Mouse (Mus musculus): ENCODE results near the gene Tmem150a.

Gene Tmem150a

DNA sequence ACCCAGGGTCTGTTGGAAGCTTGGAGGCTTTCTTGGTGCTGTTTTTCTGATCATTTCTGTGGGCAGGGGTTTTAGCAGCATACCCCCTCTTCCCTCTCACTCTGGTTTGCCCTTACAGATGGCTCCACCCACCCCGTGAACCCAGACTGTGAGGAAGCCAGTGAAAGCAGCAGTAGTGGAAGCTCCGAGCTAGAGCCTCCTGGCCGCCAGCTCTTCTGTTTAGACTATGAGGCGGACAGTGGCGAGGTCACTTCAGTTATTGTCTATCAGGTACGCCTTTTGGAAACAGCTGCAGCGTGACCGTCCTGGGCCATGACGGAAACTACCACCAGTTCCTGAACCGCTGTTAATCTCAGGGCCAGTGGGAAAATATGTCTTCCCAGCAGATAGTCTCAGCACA is 6.8 kb upstream of the Tmem150a start:
- in situ Hi-C loops (cut with MboI, MseI), result loop anchor here in 1 of 2 experiments (5.0 to 25.0 kb wide), 2 partner anchors 204 to 761 kb away; no protein-coding TSS in a partner anchor

DNA sequence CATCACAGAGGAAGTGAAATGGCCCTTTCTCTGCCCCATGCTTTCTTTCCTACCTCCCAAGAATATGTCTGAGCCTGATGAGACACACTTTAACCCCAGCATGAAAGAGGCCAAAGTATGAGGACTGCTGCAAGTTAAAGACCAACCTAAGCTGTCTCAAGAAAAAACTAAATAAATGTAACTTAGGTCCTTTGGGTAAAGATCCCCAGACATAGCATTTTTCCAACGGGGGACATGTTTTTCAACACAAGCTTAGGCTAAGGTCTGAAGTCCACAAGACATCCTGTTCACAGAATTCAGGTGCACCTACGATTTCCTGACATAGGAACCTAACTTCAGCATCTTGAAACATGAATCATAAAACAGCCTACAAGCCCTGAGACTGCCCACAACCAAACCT is 5.0 kb upstream of the Tmem150a start:
- in situ Hi-C loops (cut with MboI, MseI), result no loop called here

DNA sequence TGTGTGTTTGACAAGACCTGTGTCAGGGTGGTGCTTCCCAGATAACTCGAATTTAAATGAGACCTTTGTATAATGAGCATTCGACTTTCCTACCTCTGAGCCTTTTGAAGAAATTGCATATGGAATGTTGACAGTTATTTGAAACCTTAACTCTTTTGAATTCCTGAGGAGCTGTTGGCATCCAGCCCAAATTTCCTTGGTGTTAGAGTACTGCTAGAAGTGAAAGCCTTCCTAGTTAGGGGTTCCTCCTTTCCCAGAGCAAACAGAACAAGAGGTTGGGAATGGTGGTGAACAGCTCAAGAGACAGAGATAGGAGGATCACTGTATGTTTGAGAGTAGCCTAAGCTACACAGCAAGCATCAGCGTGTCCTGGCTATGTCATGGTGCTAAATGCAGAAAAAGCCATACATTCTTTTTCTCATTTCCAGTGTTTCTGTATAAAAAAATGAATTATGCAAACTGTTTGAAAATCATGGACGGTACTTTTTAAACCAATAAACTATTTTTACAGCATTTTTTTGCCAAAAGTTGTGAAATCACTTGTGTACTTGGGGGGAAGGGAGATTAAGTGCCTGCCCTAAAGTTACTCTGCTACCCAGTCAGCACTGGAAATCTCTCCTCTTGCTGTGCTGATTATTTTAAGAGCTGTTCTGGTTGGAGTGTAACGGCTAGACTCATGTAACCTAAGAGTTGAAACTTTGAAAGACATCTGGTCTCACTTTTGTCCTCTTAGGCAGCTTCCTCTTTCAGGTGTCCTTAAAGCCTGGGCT is 2.4 kb upstream of the Tmem150a start:
- in situ Hi-C loops (cut with MboI, MseI), result no loop called here

- in situ Hi-C loops (cut with MboI, MseI), result no loop called here
Measured at GRCm38 (mm10) chr6:72354025-72354424, 1.2 kb upstream of the Tmem150a start.

DNA sequence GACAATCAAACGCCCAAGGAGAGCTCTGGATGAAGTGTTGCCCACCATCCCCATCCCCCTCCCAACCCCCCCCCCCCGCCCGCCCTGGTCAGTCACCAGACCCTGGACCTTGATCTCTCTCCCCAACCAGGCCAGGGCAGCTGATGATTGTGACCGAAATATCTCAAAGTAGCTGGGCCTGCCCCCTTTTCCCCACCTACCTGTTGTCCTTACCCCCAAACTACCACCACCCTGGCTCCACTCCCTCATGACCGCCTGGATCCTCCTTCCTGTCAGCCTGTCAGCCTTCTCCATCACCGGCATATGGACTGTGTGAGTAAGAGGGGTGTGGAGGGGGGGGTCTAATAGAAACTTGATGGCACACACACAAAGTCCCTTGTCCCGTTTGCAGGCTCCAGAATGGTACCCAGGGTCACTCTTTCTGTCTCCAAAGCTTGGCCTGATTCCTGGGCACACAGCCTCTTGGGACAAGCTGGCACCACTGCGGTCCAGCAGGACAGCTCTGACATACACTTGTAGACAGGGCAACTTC is 820 bp downstream of the Tmem150a start:
- in situ Hi-C loops (cut with MboI, MseI), result loop anchor here in 1 of 2 experiments (5.0 kb wide), 1 partner anchor 36 kb away; the partner anchor contains the start of gene Vamp8

GRCm38 (mm10) chr6:72357164-72358079 is 2.2 kb downstream of the Tmem150a start:
- in situ Hi-C loops (cut with MboI, MseI), result loop anchor here in 1 of 2 experiments (5.0 kb wide), 1 partner anchor 35 kb away; the partner anchor contains the start of gene Vamp8

DNA sequence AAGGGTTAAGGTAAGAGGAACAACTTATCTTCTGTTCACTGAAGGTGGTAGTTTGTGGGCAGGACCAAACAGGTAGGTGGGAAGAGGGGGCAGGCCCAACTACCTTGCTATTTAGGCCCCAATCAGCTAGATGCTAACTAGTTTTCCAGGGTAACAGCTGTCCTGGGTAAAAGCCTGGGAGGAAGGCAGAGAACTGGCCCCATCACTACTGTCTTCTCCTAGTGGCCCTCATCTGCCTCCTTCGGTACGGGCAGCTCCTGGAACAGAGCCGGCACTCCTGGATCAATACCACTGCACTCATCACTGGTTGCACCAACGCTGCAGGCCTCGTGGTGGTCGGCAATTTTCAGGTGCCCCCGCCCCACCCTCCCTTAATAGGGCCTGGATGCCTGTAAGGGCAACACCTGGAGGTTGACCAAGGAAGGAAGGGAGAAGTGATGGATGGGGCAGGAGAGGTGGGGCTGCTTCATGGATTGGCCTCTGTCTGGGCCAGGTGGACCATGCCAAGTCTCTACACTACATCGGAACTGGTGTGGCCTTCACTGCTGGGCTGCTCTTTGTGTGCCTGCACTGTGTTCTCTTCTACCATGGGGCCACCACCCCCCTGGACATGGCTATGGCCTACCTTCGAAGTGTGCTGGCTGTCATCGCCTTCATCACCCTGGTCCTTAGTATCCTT is 3.0 kb downstream of the Tmem150a start:
- in situ Hi-C loops (cut with MboI, MseI), result loop anchor here in 1 of 2 experiments (5.0 kb wide), 1 partner anchor 34 kb away; the partner anchor contains the start of gene Vamp8

GRCm38 (mm10) chr6:72359343-72359742 is 4.1 kb downstream of the Tmem150a start:
- in situ Hi-C loops (cut with MboI, MseI), result loop anchor here in 1 of 2 experiments (5.0 kb wide), 1 partner anchor 33 kb away; the partner anchor contains the start of gene Vamp8

DNA sequence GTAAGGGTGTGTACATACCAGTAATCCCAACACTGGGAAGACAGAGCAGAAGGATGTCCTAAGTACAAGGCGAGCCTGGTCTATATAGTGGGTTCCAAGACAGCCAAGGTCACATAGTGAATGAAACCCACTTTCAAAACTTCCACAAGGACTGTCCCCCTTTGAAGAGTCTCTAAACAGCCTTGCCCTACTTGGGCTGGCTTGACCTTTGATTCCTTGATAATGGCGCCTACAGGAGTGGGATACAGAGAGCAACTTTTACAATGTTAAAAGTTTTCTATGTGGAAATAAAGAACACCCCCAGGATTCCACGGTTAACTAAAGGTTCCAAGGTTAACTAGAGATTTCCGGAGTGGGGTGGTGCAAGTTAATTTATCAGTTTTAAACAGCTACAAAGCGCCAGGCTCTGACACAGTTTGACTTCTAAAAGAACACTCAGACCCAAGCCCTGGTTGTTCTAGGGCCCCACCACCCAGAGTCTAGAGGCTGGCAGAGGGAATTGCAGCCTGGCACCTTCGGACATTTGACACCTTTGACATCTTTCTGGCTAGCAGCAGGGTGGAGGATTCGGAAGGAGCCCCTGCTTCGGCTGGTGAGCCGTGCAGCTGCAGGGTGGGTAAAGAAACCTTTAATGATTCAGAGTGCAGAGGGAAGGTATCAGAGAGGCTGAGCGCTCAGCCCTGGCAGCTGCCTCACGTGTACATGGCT is 4.8 kb downstream of the Tmem150a start:
- in situ Hi-C loops (cut with MboI, MseI), result loop anchor here in 1 of 2 experiments (5.0 kb wide), 1 partner anchor 32 kb away; the partner anchor contains the start of gene Vamp8

- in situ Hi-C loops (cut with MboI, MseI), result no loop called here
Measured at GRCm38 (mm10) chr6:72360599-72360935, 5.3 kb downstream of the Tmem150a start.

- in situ Hi-C loops (cut with MboI, MseI), result no loop called here
Measured at GRCm38 (mm10) chr6:72361121-72361551, 5.9 kb downstream of the Tmem150a start.

- in situ Hi-C loops (cut with MboI, MseI), result no loop called here
Measured at GRCm38 (mm10) chr6:72362132-72363028, 7.1 kb downstream of the Tmem150a start.

GRCm38 (mm10) chr6:72364009-72364408 is 8.8 kb downstream of the Tmem150a start:
- in situ Hi-C loops (cut with MboI, MseI), result no loop called here

DNA sequence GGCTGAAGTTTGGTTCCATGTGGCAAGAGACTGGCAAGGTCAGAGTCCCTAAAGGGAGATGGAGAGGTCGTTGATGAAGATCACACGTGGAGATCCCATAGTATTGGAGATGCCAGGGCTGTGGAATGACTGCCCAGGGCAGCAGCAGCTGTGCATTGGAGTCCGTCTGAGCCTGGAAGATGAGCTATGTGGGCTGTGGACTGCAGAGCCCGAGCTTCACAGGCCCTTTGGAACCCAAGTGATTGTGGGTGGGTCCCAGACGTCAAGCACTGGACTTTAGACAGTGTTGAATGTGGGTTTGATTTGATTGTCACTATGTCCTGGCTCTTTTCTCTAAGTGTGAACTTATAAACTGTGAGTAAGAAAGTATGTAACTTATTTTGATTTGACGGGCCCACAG is 9.7 kb downstream of the Tmem150a start:
- in situ Hi-C loops (cut with MboI, MseI), result no loop called here

DNA sequence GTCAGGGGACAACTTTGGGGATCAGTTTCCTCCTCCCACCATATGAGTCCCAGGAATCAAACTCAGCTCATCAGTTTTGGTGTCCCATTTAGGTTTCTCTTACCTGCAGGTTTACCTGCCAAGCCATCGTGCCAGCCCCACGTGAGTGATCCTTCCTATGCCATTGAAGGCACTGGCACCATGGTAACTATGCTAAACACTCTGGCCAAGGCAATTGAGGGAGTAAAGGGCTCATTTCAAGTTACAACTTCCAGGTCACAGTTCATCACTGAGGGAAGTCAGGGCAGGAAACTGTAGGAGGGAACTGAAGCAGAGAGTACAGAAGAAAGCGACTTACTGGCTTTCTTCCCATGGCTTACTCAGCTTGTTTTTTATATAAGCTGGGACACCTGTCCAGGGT is 11.1 kb downstream of the Tmem150a start:
- in situ Hi-C loops (cut with MboI, MseI), result no loop called here

DNA sequence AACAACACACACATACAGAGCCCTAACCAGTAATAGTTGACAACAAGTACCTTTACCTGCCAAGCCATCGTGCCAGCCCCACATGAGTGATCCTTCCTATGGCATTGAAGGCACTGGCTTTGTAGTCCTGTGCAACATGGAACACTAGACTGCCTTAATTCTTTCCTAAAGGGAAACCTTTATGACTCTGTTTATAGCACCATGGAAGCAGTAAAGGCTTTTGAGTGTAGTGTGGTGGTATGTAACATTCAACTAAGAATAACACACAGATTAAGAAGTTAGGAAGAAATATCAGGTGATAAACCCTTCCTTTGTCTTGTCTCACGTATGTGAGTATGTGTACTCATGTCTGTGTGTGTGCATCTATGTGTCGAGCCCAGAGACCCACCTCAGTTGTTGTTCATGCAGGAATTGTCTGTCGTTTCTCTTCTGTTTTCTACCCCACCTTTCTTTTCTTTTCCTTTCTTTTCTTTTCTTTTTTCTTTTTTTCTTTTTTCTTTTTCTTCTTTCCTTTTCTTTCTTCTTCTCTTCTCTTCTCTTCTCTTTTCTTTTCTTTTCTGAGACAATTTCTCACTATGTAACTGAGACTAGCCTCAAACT is 11.7 kb downstream of the Tmem150a start, which contains the start of gene Rnf181:
Gene Rnf181 (minus strand): TSS at position 113 of the 600 bp plus-strand sequence.
- in situ Hi-C loops (cut with MboI, MseI), result no loop called here

DNA sequence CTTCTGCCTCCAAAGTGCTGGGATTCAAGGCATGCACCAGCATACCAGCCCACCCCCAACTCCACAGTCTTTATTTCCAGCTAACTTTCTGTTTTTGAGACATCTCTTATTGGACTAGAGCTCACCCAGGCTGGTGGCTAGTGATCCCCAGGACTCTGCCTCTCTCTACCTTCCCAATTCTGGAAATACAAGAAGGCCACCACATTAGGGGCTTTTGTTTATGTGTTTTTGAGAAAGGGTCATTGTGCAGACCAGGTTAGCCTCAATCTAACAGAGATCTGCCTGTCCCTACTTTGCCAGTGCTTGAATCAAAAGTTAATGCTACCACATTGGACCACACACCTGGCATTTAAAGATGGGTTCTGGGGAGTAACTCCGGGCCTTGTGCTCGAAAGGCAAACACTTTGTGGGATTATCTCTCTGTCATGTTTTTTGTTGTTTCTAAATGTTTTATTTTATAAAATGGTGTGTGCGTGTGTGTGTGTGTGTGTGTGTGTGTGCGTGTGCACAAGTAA is 12.3 kb downstream of the Tmem150a start:
- in situ Hi-C loops (cut with MboI, MseI), result no loop called here

- in situ Hi-C loops (cut with MboI, MseI), result no loop called here
Measured at GRCm38 (mm10) chr6:72369557-72369956, 14.3 kb downstream of the Tmem150a start.

- in situ Hi-C loops (cut with MboI, MseI), result no loop called here
Measured at GRCm38 (mm10) chr6:72370091-72370490, 14.8 kb downstream of the Tmem150a start.
